ENCODE assay signal across 23 mouse cellular contexts in the genomic region with DNA sequence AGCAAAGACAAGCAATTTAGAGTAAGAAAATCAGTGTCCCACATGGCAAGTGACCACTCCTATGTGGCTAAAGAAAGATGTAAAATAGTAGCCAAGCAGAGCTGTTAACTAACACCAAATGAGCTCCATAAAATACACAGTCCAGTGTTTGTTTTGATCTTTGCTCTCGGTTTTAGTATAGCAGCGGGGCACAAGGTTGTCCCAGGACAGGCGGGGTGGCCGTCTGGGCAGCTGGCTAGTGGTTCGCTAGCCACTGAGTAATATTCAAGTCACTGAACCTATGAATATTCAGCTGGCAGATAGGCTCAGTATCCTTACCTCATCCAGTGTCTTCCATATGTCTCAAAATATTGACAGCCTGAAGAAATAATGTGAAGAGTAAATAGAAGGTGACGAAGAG.
DNase-seq lines count a peak whose midpoint lies in the region; ATAC-seq and TF ChIP-seq lines count a peak whose summit lies in the region.
"Had no signal": no experiment of that assay in that cellular context is flagged by ENCODE, and none has a peak within 500 bp of the region (broad histone marks: within the 10 kb centered on the region; RNA-seq: fewer than 3 reads in every experiment).

No protein-coding gene starts in this region.

- H3K4me2 ChIP-seq in kidney, embryonic 15.5 days = no peak overlapping the region
- H3K4me2 ChIP-seq in midbrain, embryonic 11.5 days = no peak overlapping the region
- no peak overlapping the region for H3K4me2 ChIP-seq in midbrain, embryonic 16.5 days (ENCODE audit: low read length)
- no peak overlapping the region for H3K4me2 ChIP-seq in stomach, postnatal 0 days (replicated peaks; ENCODE audit: low read depth)
- H3K4me2 ChIP-seq: embryonic facial prominence, embryonic 15.5 days; forebrain, embryonic 15.5 days; heart, embryonic 11.5 days; heart, embryonic 15.5 days; hindbrain, embryonic 13.5 days had no signal

- no peak for TF ChIP-seq EP300 in stomach, postnatal 0 days (optimal IDR thresholded peaks at IDR 0.05)

- H3K9me3 ChIP-seq in kidney, embryonic 15.5 days (replicated peaks) = no peaks in the 10 kb centered on the region
- no peaks in the 10 kb centered on the region for H3K9me3 ChIP-seq in midbrain, embryonic 11.5 days (ENCODE audit: control insufficient read depth, low read length)
- no peaks in the 10 kb centered on the region for H3K9me3 ChIP-seq in midbrain, embryonic 16.5 days (replicated peaks; ENCODE audit: control insufficient read depth, low read length, poor library complexity, severe bottlenecking)
- no peaks in the 10 kb centered on the region for H3K9me3 ChIP-seq in stomach, postnatal 0 days (ENCODE audit: control insufficient read depth, low read length)
- H3K9me3 ChIP-seq in forebrain, embryonic 10.5 days = no peaks in the 10 kb centered on the region
- H3K9me3 ChIP-seq: embryonic facial prominence, embryonic 15.5 days; forebrain, embryonic 15.5 days; heart, embryonic 15.5 days; hindbrain, embryonic 13.5 days had no signal

- WGBS in kidney, embryonic 15.5 days = 39% methylated on average over 6 of the region's 6 CpGs
- 68% methylated on average over 6 of the region's 6 CpGs for WGBS in midbrain, embryonic 11.5 days
- 79% methylated on average over 6 of the region's 6 CpGs for WGBS in midbrain, embryonic 16.5 days
- 34% methylated on average over 6 of the region's 6 CpGs for WGBS in stomach, postnatal 0 days
- 85% methylated on average over 6 of the region's 6 CpGs for WGBS in forebrain, embryonic 10.5 days

- no peaks in the 10 kb centered on the region for H3K36me3 ChIP-seq in kidney, embryonic 15.5 days
- no peaks in the 10 kb centered on the region for H3K36me3 ChIP-seq in midbrain, embryonic 11.5 days (ENCODE audit: control insufficient read depth, insufficient read depth, low read length)
- H3K36me3 ChIP-seq in midbrain, embryonic 16.5 days (ENCODE audit: control insufficient read depth, insufficient read depth, low read length) = no peaks in the 10 kb centered on the region
- no peaks in the 10 kb centered on the region for H3K36me3 ChIP-seq in stomach, postnatal 0 days (ENCODE audit: control insufficient read depth, insufficient read depth, low read length)
- no peaks in the 10 kb centered on the region for H3K36me3 ChIP-seq in forebrain, embryonic 10.5 days (replicated peaks)
- H3K36me3 ChIP-seq: embryonic facial prominence, embryonic 15.5 days; forebrain, embryonic 15.5 days; heart, embryonic 15.5 days; hindbrain, embryonic 13.5 days had no signal

- H3K9ac ChIP-seq in kidney, embryonic 15.5 days = no peak overlapping the region
- no peak overlapping the region for H3K9ac ChIP-seq in midbrain, embryonic 11.5 days (ENCODE audit: low read length)
- H3K9ac ChIP-seq in midbrain, embryonic 16.5 days (ENCODE audit: low read depth, low read length) = no peak overlapping the region
- H3K9ac ChIP-seq in stomach, postnatal 0 days (ENCODE audit: low read length) = no peak overlapping the region
- H3K9ac ChIP-seq: embryonic facial prominence, embryonic 15.5 days; forebrain, embryonic 15.5 days; heart, embryonic 15.5 days; hindbrain, embryonic 13.5 days had no signal

- H3K27ac ChIP-seq in kidney, embryonic 15.5 days = no peak overlapping the region
- H3K27ac ChIP-seq in midbrain, embryonic 11.5 days (ENCODE audit: low read depth, low read length) = no peak overlapping the region
- no peak overlapping the region for H3K27ac ChIP-seq in midbrain, embryonic 16.5 days (ENCODE audit: low read length)
- no peak overlapping the region for H3K27ac ChIP-seq in stomach, postnatal 0 days (replicated peaks)
- H3K27ac ChIP-seq in forebrain, embryonic 10.5 days = no peak overlapping the region
- H3K27ac ChIP-seq: embryonic facial prominence, embryonic 15.5 days; forebrain, embryonic 15.5 days; heart, embryonic 15.5 days; hindbrain, embryonic 13.5 days; hindbrain, postnatal 0 days had no signal

- no peak for ATAC-seq in kidney, embryonic 15.5 days (replicated peaks; ENCODE audit: low FRiP score)
- ATAC-seq in midbrain, embryonic 11.5 days (ENCODE audit: low FRiP score) = peak; percentile 48; the same call in 1 of the 2 replicates
- no peak for ATAC-seq in midbrain, embryonic 16.5 days
- ATAC-seq in stomach, postnatal 0 days (ENCODE audit: low FRiP score, low TSS enrichment) = peak; percentile 49; the same call in 1 of the 2 replicates
- ATAC-seq in frontal cortex, adult (ENCODE audit: low TSS enrichment) = no peak
- ATAC-seq: activated CD4-positive, CD25-positive, alpha-beta regulatory T cell, adult 4 months; forebrain, embryonic 15.5 days; hindbrain, postnatal 0 days; Patski had no signal

- peak; percentile 9 for DNase-seq in kidney, adult 18-20 months
- no peak for DNase-seq in midbrain, embryonic 11.5 days (ENCODE audit: low spot score, missing footprints)
- DNase-seq in kidney, postnatal 25 days = peak; percentile 16 to 54
- no peak for DNase-seq in stomach, postnatal 0 days (ENCODE audit: low spot score)
- DNase-seq in forebrain, embryonic 10.5 days (ENCODE audit: extremely low spot score, low spot score) = no peak
- DNase-seq: adrenal gland, postnatal 14 days; cerebellum, adult 18-20 months; cerebellum, adult 9-11 months; cerebellum, postnatal 36 days; gastrocnemius, postnatal 25 days had no signal

- TF ChIP-seq CTCF in stomach, postnatal 0 days (IDR thresholded peaks at IDR 0.05; ENCODE audit: low read depth) = no peak

- H3K4me1 ChIP-seq in kidney, embryonic 15.5 days = no peaks in the 10 kb centered on the region
- no peaks in the 10 kb centered on the region for H3K4me1 ChIP-seq in midbrain, embryonic 11.5 days (ENCODE audit: control insufficient read depth, insufficient read depth, low read length)
- no peaks in the 10 kb centered on the region for H3K4me1 ChIP-seq in midbrain, embryonic 16.5 days (ENCODE audit: control insufficient read depth, insufficient read depth, low read length)
- no peaks in the 10 kb centered on the region for H3K4me1 ChIP-seq in stomach, postnatal 0 days (replicated peaks; ENCODE audit: control insufficient read depth, insufficient read depth)
- no peaks in the 10 kb centered on the region for H3K4me1 ChIP-seq in forebrain, embryonic 10.5 days
- H3K4me1 ChIP-seq: embryonic facial prominence, embryonic 15.5 days; forebrain, embryonic 15.5 days; heart, embryonic 15.5 days; hindbrain, embryonic 13.5 days had no signal

- H3K4me3 ChIP-seq in kidney, embryonic 15.5 days (replicated peaks) = no peak overlapping the region
- H3K4me3 ChIP-seq in midbrain, embryonic 11.5 days (ENCODE audit: low read depth, low read length) = no peak overlapping the region
- no peak overlapping the region for H3K4me3 ChIP-seq in midbrain, embryonic 16.5 days (ENCODE audit: low read depth, low read length)
- no peak overlapping the region for H3K4me3 ChIP-seq in stomach, postnatal 0 days (ENCODE audit: low read depth, low read length)
- no peak overlapping the region for H3K4me3 ChIP-seq in forebrain, embryonic 10.5 days
- H3K4me3 ChIP-seq: embryonic facial prominence, embryonic 15.5 days; erythroblast, embryonic 14.5 days; forebrain, embryonic 15.5 days; heart, embryonic 15.5 days; hindbrain, embryonic 13.5 days had no signal

- no peaks in the 10 kb centered on the region for H3K27me3 ChIP-seq in kidney, embryonic 15.5 days
- H3K27me3 ChIP-seq in midbrain, embryonic 11.5 days (ENCODE audit: control insufficient read depth, insufficient read depth, low read length) = no peaks in the 10 kb centered on the region
- no peaks in the 10 kb centered on the region for H3K27me3 ChIP-seq in midbrain, embryonic 16.5 days (ENCODE audit: control insufficient read depth, insufficient read depth, low read depth, low read length)
- no peaks in the 10 kb centered on the region for H3K27me3 ChIP-seq in stomach, postnatal 0 days (ENCODE audit: control insufficient read depth, insufficient read depth, low read length)
- no peaks in the 10 kb centered on the region for H3K27me3 ChIP-seq in forebrain, embryonic 10.5 days (ENCODE audit: poor library complexity, severe bottlenecking)
- H3K27me3 ChIP-seq: CH12.LX; embryonic facial prominence, embryonic 15.5 days; forebrain, embryonic 15.5 days; heart, embryonic 15.5 days; hindbrain, embryonic 13.5 days; Patski had no signal

Comparison
In these comparisons a context has a peak if more than half of its experiments do, and no peak if none do; other contexts are left out.
1. ATAC-seq: peak in midbrain, embryonic 11.5 days (single experiment) and stomach, postnatal 0 days (single experiment); none in kidney, embryonic 15.5 days (single experiment), midbrain, embryonic 16.5 days (single experiment) and frontal cortex, adult (single experiment).
2. DNase-seq: peak in kidney, adult 18-20 months (single experiment) and kidney, postnatal 25 days (2 of 2); none in midbrain, embryonic 11.5 days (single experiment), stomach, postnatal 0 days (single experiment) and forebrain, embryonic 10.5 days (single experiment).